ENCODE assay signal across 11 mouse cellular contexts in the genomic region with DNA sequence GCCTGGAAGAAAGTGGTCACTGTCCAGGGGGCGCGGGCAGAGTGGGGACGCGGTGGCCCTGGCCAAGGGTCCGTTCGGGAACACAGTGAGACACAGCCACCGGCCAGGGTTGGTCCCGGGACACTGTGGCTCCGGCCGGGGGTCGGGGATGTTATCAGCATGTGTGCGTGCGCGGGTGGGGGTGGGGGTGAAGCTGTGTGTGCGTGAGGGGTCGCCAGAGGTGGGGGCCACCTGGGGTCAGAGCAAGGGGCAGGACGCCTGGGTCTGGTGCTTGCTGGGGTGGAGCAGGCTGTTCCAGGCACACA. TPM values are rescaled to one million over a fixed set of nuclear protein-coding genes. Genes with fewer than 3 reads are reported as not detected.
DNase-seq lines count a peak whose midpoint lies in the region; ATAC-seq lines count a peak whose summit lies in the region.
"Had no signal": no experiment of that assay in that cellular context is flagged by ENCODE, and none has a peak within 500 bp of the region (broad histone marks: within the 10 kb centered on the region; RNA-seq: fewer than 3 reads in every experiment).

No protein-coding gene starts in this region.

- DNase-seq in heart, adult 8-10 months (ENCODE audit: low spot score) = no peak
- no peak for DNase-seq in embryonic facial prominence, embryonic 14.5 days (ENCODE audit: low spot score)
- no peak for DNase-seq in cerebellum, adult 9-10 months
- no peak for DNase-seq in urinary bladder, postnatal 10 days (ENCODE audit: low spot score)
- no peak for DNase-seq in cerebellum, postnatal 25 days
- DNase-seq: adrenal gland, postnatal 36 days; lung, postnatal 4 days; right cerebral cortex, postnatal 14 days had no signal

- no peak for ATAC-seq in heart, embryonic 16.5 days (replicated peaks; ENCODE audit: extremely low read depth, insufficient read depth, low FRiP score)
- ATAC-seq in embryonic facial prominence, embryonic 14.5 days (ENCODE audit: low read depth) = no peak
- ATAC-seq in intestine, embryonic 15.5 days = peak; percentile 46; the same call in 1 of the 2 replicates
- no peak for ATAC-seq in midbrain, embryonic 15.5 days (replicated peaks)

- H3K9ac ChIP-seq in heart, embryonic 16.5 days (ENCODE audit: low read length) = no peak overlapping the region
- peak overlapping the region; percentile 48; the same call in 1 of the 2 replicates for H3K9ac ChIP-seq in embryonic facial prominence, embryonic 14.5 days (ENCODE audit: low read depth, low read length)
- peak overlapping the region; percentile 32; the same call in 1 of the 2 replicates for H3K9ac ChIP-seq in intestine, embryonic 15.5 days
- no peak overlapping the region for H3K9ac ChIP-seq in midbrain, embryonic 15.5 days

- peaks cover 6% of the 10 kb centered on the region for H3K4me1 ChIP-seq in heart, embryonic 16.5 days (ENCODE audit: control insufficient read depth, insufficient read depth, low read length)
- H3K4me1 ChIP-seq in embryonic facial prominence, embryonic 14.5 days (ENCODE audit: control insufficient read depth, insufficient read depth, low read length) = 0 out of 2 replicates have a peak, but pooled peaks cover 3% of the 10 kb centered on the region
- no peaks in the 10 kb centered on the region for H3K4me1 ChIP-seq in intestine, embryonic 15.5 days (replicated peaks)
- H3K4me1 ChIP-seq in midbrain, embryonic 15.5 days = peaks cover 10% of the 10 kb centered on the region

- H3K9me3 ChIP-seq in heart, embryonic 16.5 days (replicated peaks; ENCODE audit: control insufficient read depth, low read length) = peaks cover 5% of the 10 kb centered on the region
- H3K9me3 ChIP-seq in embryonic facial prominence, embryonic 14.5 days (ENCODE audit: control insufficient read depth, low read length) = no peaks in the 10 kb centered on the region
- no peaks in the 10 kb centered on the region for H3K9me3 ChIP-seq in intestine, embryonic 15.5 days
- no peaks in the 10 kb centered on the region for H3K9me3 ChIP-seq in midbrain, embryonic 15.5 days

- 5% methylated on average over 17 of the region's 17 CpGs for WGBS in heart, embryonic 16.5 days
- 3% methylated on average over 17 of the region's 17 CpGs for WGBS in embryonic facial prominence, embryonic 14.5 days
- WGBS in intestine, embryonic 15.5 days = 2% methylated on average over 17 of the region's 17 CpGs
- WGBS in midbrain, embryonic 15.5 days = 0% methylated on average over 17 of the region's 17 CpGs

- H3K4me2 ChIP-seq in heart, embryonic 16.5 days (ENCODE audit: low read depth, low read length) = peak overlapping the region; percentile 42; the same call in 1 of the 2 replicates
- peak overlapping the region; percentile 56 for H3K4me2 ChIP-seq in embryonic facial prominence, embryonic 14.5 days (ENCODE audit: low read depth, low read length)
- peak overlapping the region; percentile 53 for H3K4me2 ChIP-seq in intestine, embryonic 15.5 days (replicated peaks)
- peak overlapping the region; percentile 44 for H3K4me2 ChIP-seq in midbrain, embryonic 15.5 days

- 0 out of 2 replicates have a peak overlapping the region, but pooled peaks have one; percentile 13 for H3K4me3 ChIP-seq in heart, embryonic 16.5 days (ENCODE audit: low read length)
- peak overlapping the region; percentile 32 for H3K4me3 ChIP-seq in embryonic facial prominence, embryonic 14.5 days (ENCODE audit: low read depth, low read length)
- H3K4me3 ChIP-seq in intestine, embryonic 15.5 days (replicated peaks) = peak overlapping the region; percentile 27
- H3K4me3 ChIP-seq in midbrain, embryonic 15.5 days = peak overlapping the region; percentile 18

- H3K27ac ChIP-seq in heart, embryonic 16.5 days (ENCODE audit: low read length) = no peak overlapping the region
- no peak overlapping the region for H3K27ac ChIP-seq in embryonic facial prominence, embryonic 14.5 days (replicated peaks; ENCODE audit: low read depth, low read length)
- no peak overlapping the region for H3K27ac ChIP-seq in intestine, embryonic 15.5 days
- H3K27ac ChIP-seq in midbrain, embryonic 15.5 days = no peak overlapping the region

- H3K27me3 ChIP-seq in heart, embryonic 16.5 days (ENCODE audit: control insufficient read depth, insufficient read depth, low read length) = peaks cover 36% of the 10 kb centered on the region
- H3K27me3 ChIP-seq in embryonic facial prominence, embryonic 14.5 days (replicated peaks; ENCODE audit: control insufficient read depth, insufficient read depth, low read length) = 0 out of 2 replicates have a peak, but pooled peaks cover 9% of the 10 kb centered on the region
- H3K27me3 ChIP-seq in intestine, embryonic 15.5 days (replicated peaks) = peaks cover 18% of the 10 kb centered on the region
- peaks cover 14% of the 10 kb centered on the region for H3K27me3 ChIP-seq in midbrain, embryonic 15.5 days (replicated peaks)

- no peaks in the 10 kb centered on the region for H3K36me3 ChIP-seq in heart, embryonic 16.5 days (ENCODE audit: control insufficient read depth, insufficient read depth)
- H3K36me3 ChIP-seq in embryonic facial prominence, embryonic 14.5 days (ENCODE audit: control insufficient read depth, insufficient read depth, low read length) = no peaks in the 10 kb centered on the region
- no peaks in the 10 kb centered on the region for H3K36me3 ChIP-seq in intestine, embryonic 15.5 days
- H3K36me3 ChIP-seq in midbrain, embryonic 15.5 days (replicated peaks) = no peaks in the 10 kb centered on the region

RNA-seq across cellular contexts. Expression of gene Zan, which starts 8.9 kb away (rescaled TPM):
- polyA plus RNA-seq in heart, embryonic 16.5 days (2015; fragmentation: Nextera tagmentation; extraction: Ambion mirVana) = 0.02 and 0.09 TPM in 2 replicates
- not detected for total RNA-seq in heart, adult 8-10 months (2022)
- polyA plus RNA-seq in embryonic facial prominence, embryonic 14.5 days (2014; fragmentation: Nextera tagmentation; extraction: Ambion mirVana) = 0.21 and 0.26 TPM in 2 replicates
- 0.52 and 0.93 TPM in 2 replicates for polyA plus RNA-seq in intestine, embryonic 15.5 days (2015; fragmentation: Nextera tagmentation; extraction: Ambion mirVana)
- polyA plus RNA-seq in midbrain, embryonic 15.5 days (2015; fragmentation: Nextera tagmentation; extraction: Ambion mirVana) = 0.50 and 0.51 TPM in 2 replicates

RNA-seq across cellular contexts. Expression of gene Pop7, which starts 16.5 kb away (rescaled TPM):
- 43.3 and 45.5 TPM in 2 replicates for polyA plus RNA-seq in heart, embryonic 16.5 days (2015; fragmentation: Nextera tagmentation; extraction: Ambion mirVana)
- 10 to 100 TPM; 15.0 to 18.3 (median 16.2) TPM for total RNA-seq in heart, adult 8-10 months (2022)
- 49.8 and 52.0 TPM in 2 replicates for polyA plus RNA-seq in embryonic facial prominence, embryonic 14.5 days (2014; fragmentation: Nextera tagmentation; extraction: Ambion mirVana)
- 60.4 and 64.2 TPM in 2 replicates for polyA plus RNA-seq in intestine, embryonic 15.5 days (2015; fragmentation: Nextera tagmentation; extraction: Ambion mirVana)
- 77.7 and 82.1 TPM in 2 replicates for polyA plus RNA-seq in midbrain, embryonic 15.5 days (2015; fragmentation: Nextera tagmentation; extraction: Ambion mirVana)

RNA-seq across cellular contexts. Expression of gene Gigyf1, which starts 32.5 kb away (rescaled TPM):
- polyA plus RNA-seq in heart, embryonic 16.5 days (2015; fragmentation: Nextera tagmentation; extraction: Ambion mirVana) = 8.9 and 9.7 TPM in 2 replicates
- total RNA-seq in heart, adult 8-10 months (2022) = 10 to 100 TPM; 25.5 to 37.3 (median 27.2) TPM
- 8.9 and 9.4 TPM in 2 replicates for polyA plus RNA-seq in embryonic facial prominence, embryonic 14.5 days (2014; fragmentation: Nextera tagmentation; extraction: Ambion mirVana)
- 8.4 and 10.4 TPM in 2 replicates for polyA plus RNA-seq in intestine, embryonic 15.5 days (2015; fragmentation: Nextera tagmentation; extraction: Ambion mirVana)
- polyA plus RNA-seq in midbrain, embryonic 15.5 days (2015; fragmentation: Nextera tagmentation; extraction: Ambion mirVana) = 20.2 and 23.5 TPM in 2 replicates

RNA-seq across cellular contexts. Expression of gene Epo, which starts 47.2 kb away (rescaled TPM):
- not detected in 2 replicates for polyA plus RNA-seq in heart, embryonic 16.5 days (2015; fragmentation: Nextera tagmentation; extraction: Ambion mirVana)
- total RNA-seq in heart, adult 8-10 months (2022) = not detected
- polyA plus RNA-seq in embryonic facial prominence, embryonic 14.5 days (2014; fragmentation: Nextera tagmentation; extraction: Ambion mirVana) = 0.30 TPM in 1 of 2 replicates, not detected in the other
- 0.42 and 0.63 TPM in 2 replicates for polyA plus RNA-seq in intestine, embryonic 15.5 days (2015; fragmentation: Nextera tagmentation; extraction: Ambion mirVana)
- polyA plus RNA-seq in midbrain, embryonic 15.5 days (2015; fragmentation: Nextera tagmentation; extraction: Ambion mirVana) = not detected in 2 replicates
- total RNA-seq: adrenal gland, postnatal 36 days had no signal

RNA-seq across cellular contexts. Expression of gene Gnb2, which starts 47.5 kb away (rescaled TPM):
- polyA plus RNA-seq in heart, embryonic 16.5 days (2015; fragmentation: Nextera tagmentation; extraction: Ambion mirVana) = 276 and 285 TPM in 2 replicates
- total RNA-seq in heart, adult 8-10 months (2022) = 100 to 1,000 TPM; 243 to 256 (median 246) TPM
- 430 and 472 TPM in 2 replicates for polyA plus RNA-seq in embryonic facial prominence, embryonic 14.5 days (2014; fragmentation: Nextera tagmentation; extraction: Ambion mirVana)
- polyA plus RNA-seq in intestine, embryonic 15.5 days (2015; fragmentation: Nextera tagmentation; extraction: Ambion mirVana) = 341 and 386 TPM in 2 replicates
- 525 and 570 TPM in 2 replicates for polyA plus RNA-seq in midbrain, embryonic 15.5 days (2015; fragmentation: Nextera tagmentation; extraction: Ambion mirVana)

Comparison
In these comparisons a context has a peak if more than half of its experiments do, and no peak if none do; other contexts are left out.
1. H3K9ac ChIP-seq: peak in embryonic facial prominence, embryonic 14.5 days (single experiment) and intestine, embryonic 15.5 days (single experiment); none in heart, embryonic 16.5 days (single experiment) and midbrain, embryonic 15.5 days (single experiment).
2. Peak in every context shown above with its lines, with median percentiles within 50 percentile points of each other: H3K4me2 ChIP-seq and H3K4me3 ChIP-seq.